Mouse (Mus musculus) intestine, postnatal 0 days (tissue): ENCODE measurements around the gene Svs4. TPM values are rescaled to one million over a fixed set of nuclear protein-coding genes. Genes with fewer than 3 reads are reported as not detected.

Source experiments
- ATAC-seq: fragments of 200-750 bp; cut with Nextera tagmentation; 2 replicates; pipeline ENCODE4 v1.8.0; 2017; ENCODE audit warnings: mild to moderate bottlenecking, moderate TSS enrichment, moderate library complexity
- H3K27ac ChIP-seq: fragments of 300-500 bp; sonication (generic); 2 replicates; pipeline ENCODE4 v1.5.1; 2014; ENCODE audit warnings: mild to moderate bottlenecking, low read depth, low read length, moderate library complexity
- H3K27me3 ChIP-seq: fragments of 300-500 bp; sonication (generic); replicated peaks from 2 replicates; pipeline ENCODE4 v1.6.1; 2014; ENCODE audit warnings: low read length, mixed read lengths; ENCODE audit not compliant: control insufficient read depth, insufficient read depth
- H3K36me3 ChIP-seq: fragments of 300-500 bp; sonication (generic); 2 replicates; pipeline ENCODE4 v1.6.1; 2014; ENCODE audit warnings: mild to moderate bottlenecking, moderate library complexity; ENCODE audit not compliant: control insufficient read depth, insufficient read depth
- H3K4me1 ChIP-seq: fragments of 300-500 bp; sonication (generic); replicated peaks from 2 replicates; pipeline ENCODE4 v1.6.1; 2014; ENCODE audit warnings: antibody characterized with exemption, low read length, mixed read lengths; ENCODE audit not compliant: control insufficient read depth, insufficient read depth
- H3K4me2 ChIP-seq: fragments of 300-500 bp; sonication (generic); replicated peaks from 2 replicates; pipeline ENCODE4 v1.6.1; 2014; ENCODE audit warnings: low read depth, mild to moderate bottlenecking, moderate library complexity
- H3K4me3 ChIP-seq: fragments of 300-500 bp; sonication (generic); 2 replicates; pipeline ENCODE4 v1.5.1; 2014; ENCODE audit warnings: low read depth, low read length
- H3K9ac ChIP-seq: fragments of 300-500 bp; sonication (generic); 2 replicates; pipeline ENCODE4 v1.6.1; 2014; ENCODE audit warnings: mild to moderate bottlenecking, low read depth, low read length
- H3K9me3 ChIP-seq: fragments of 300-500 bp; sonication (generic); 2 replicates; pipeline ENCODE4 v1.6.1; 2016; ENCODE audit warnings: mixed run types; ENCODE audit not compliant: control insufficient read depth
- CTCF ChIP-seq: sonication (generic); IDR thresholded peaks from 2 replicates; pipeline ENCODE4 v1.5.1; 2016; ENCODE audit warnings: low read depth, mild to moderate bottlenecking, control low read depth, antibody characterized with exemption, moderate library complexity
- WGBS: fragments of 180-500 bp; shearing (Covaris S2); extraction: QIAGEN DNeasy Blood & Tissue Kit; methylation state at CpG from one replicate; pipeline ENCODE4 v1.1.7; 2014; 5-methylcytosine and 5-hydroxymethylcytosine counted together
- polyA plus RNA-seq: library from polyadenylated mRNA; unstranded; fragments of >200 nt; fragmentation: Nextera tagmentation; extraction: Ambion mirVana; gene quantifications from 2 replicates; pipeline ENCODE4 v1.2.1, GENCODE M21; 2015

Gene Svs4
- polyA plus RNA-seq, 1 experiment from 2014 or later = not detected

DNA sequence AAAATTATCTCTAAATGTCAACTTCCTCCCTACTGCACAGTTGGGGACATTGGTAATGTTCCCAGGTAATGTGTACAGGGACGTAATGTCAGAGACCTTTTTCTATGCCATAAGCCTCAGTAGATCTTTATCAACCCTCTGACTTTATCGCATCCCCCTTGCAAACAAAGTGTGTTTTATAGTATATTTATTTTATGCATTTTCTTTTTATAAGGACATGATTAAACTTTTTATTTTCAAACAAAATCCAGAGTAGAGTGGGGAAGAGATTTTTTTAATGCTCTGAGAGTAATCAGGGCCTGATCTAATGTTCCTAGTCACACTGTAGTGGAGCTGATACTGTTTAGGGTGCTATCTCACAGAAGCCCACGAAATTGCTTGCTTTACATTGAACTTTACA is 39.9 kb downstream of the Svs4 start, which contains the start of gene Svs2:
Svs2 (minus strand) TSS at position 101 of the 400 bp plus-strand sequence.
- no peak for TF ChIP-seq CTCF
- no peaks in the 10 kb centered on the region for H3K9me3 ChIP-seq
- H3K27ac ChIP-seq = no peak within 1 kb of the TSS
- H3K9ac ChIP-seq = no peak within 1 kb of the TSS
- no peaks in the 10 kb centered on the region for H3K27me3 ChIP-seq
- H3K4me3 ChIP-seq = no peak within 1 kb of the TSS
- H3K4me1 ChIP-seq = no peaks in the 10 kb centered on the region
- H3K4me2 ChIP-seq = no peak within 1 kb of the TSS
- no peak for ATAC-seq
- H3K36me3 ChIP-seq = no peaks in the 10 kb centered on the region
- WGBS = 77% methylated on average over 3 of the region's 3 CpGs

DNA sequence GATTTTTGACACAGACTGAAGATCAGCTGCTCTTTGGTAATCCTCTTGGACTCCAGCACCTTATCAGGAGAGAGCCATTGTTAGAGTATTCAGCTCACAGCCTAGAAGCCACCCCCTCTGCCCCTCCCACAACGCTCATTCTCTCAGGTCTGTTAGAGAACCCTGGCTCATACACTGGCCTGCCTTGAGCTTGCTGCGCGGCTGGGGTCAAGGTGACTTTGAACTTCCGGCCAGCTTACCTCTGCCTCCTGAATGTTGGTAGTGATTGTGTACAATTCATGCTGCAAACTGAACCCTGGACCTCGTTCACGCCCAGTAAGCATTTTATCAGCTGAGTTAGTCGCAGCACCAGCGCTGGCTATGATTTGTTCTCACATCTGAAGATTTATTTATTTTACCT is 45.6 kb downstream of the Svs4 start:
- no peak overlapping the region for H3K4me3 ChIP-seq
- no peak for ATAC-seq

DNA sequence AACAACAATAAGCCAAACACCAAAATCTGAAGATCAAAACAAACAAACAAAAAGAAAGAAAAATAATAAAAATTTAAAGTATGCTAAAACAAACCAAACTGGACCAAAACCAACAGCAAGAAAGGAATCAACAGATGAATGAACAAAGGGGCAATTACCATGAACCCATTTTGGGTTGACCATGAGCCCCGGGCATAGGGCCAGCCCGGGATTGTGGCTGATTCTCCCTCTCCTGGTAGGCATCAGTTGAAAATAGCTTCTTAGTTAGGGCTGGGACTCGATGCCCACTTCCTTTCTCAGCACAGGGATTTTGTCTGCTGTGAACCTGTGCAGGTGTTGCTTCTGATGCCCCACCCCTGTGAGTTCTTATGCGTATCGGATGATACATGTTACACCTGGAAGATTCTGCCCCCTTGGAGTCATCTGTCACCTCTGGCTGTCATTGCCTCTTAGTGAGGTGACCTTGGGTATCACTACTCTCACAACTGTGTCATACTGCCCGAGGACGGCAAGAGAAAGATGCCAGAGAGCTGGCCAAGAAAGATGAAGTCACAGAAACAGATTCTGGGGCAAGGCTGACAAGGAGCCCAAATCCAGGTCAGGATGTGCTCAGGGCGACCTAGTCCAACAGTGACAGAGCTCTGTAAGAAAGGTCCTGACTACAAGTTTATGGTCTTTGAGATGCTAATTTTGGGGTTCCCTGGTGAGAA is 49.7 kb downstream of the Svs4 start:
- no peaks in the 10 kb centered on the region for H3K36me3 ChIP-seq
- ATAC-seq = no peak
- WGBS = 82% methylated on average over 8 of the region's 8 CpGs
- H3K9me3 ChIP-seq = no peaks in the 10 kb centered on the region
- H3K4me1 ChIP-seq = no peaks in the 10 kb centered on the region
- no peak for TF ChIP-seq CTCF
- H3K4me3 ChIP-seq = no peak overlapping the region
- H3K27me3 ChIP-seq = no peaks in the 10 kb centered on the region
- no peak overlapping the region for H3K27ac ChIP-seq
- H3K9ac ChIP-seq = no peak overlapping the region
- H3K4me2 ChIP-seq = no peak overlapping the region

More for the DNA sequence above, 45.6 kb downstream of the Svs4 start:
- Histone ChIP-seq H3K27ac (no peak overlapping the region), H3K36me3 (no peaks in the 10 kb centered on the region), H3K27me3 (no peaks in the 10 kb centered on the region), H3K9ac (no peak overlapping the region), H3K4me2 (no peak overlapping the region), H3K4me1 (no peaks in the 10 kb centered on the region), H3K9me3 (no peaks in the 10 kb centered on the region)
- no peak for TF ChIP-seq CTCF
- WGBS = 49% methylated on average over 8 of the region's 8 CpGs

Other genes starting within 250 kb of the Svs4 start
- 12.1 and 12.2 TPM in 2 replicates for gene Stk4, start 208.1 kb downstream of the Svs4 start, polyA plus RNA-seq
- gene Tomm34, start 207.3 kb downstream of the Svs4 start, polyA plus RNA-seq = 25.0 and 27.8 TPM in 2 replicates
- 0.07 and 0.21 TPM in 2 replicates for gene Kcns1, start 107.3 kb downstream of the Svs4 start, polyA plus RNA-seq
- gene Wfdc5, start 95.7 kb downstream of the Svs4 start, polyA plus RNA-seq = 0.44 TPM in 1 of 2 replicates, not detected in the other
- gene Wfdc12, start 87.9 kb downstream of the Svs4 start, polyA plus RNA-seq = not detected in 2 replicates
- gene Wfdc15a, start 78.3 kb downstream of the Svs4 start, polyA plus RNA-seq = not detected in 2 replicates
- 1.3 and 2.6 TPM in 2 replicates for gene Wfdc15b, start 56.8 kb downstream of the Svs4 start, polyA plus RNA-seq
- not detected in 2 replicates for gene Svs2, start 40.0 kb downstream of the Svs4 start, polyA plus RNA-seq
- not detected in 2 replicates for gene Svs3b, start 21.8 kb downstream of the Svs4 start, polyA plus RNA-seq
- gene Svs3a, start 10.8 kb upstream of the Svs4 start, polyA plus RNA-seq = not detected in 2 replicates
- not detected in 2 replicates for gene Svs6, start 38.3 kb upstream of the Svs4 start, polyA plus RNA-seq
- gene Svs5, start 54.3 kb upstream of the Svs4 start, polyA plus RNA-seq = not detected in 2 replicates
- gene Slpi, start 110.6 kb upstream of the Svs4 start, polyA plus RNA-seq = 82.5 and 95.0 TPM in 2 replicates
- gene Rbpjl, start 124.7 kb upstream of the Svs4 start, polyA plus RNA-seq = 0.12 and 0.16 TPM in 2 replicates
- gene Matn4, start 126.7 kb upstream of the Svs4 start, polyA plus RNA-seq = 1.9 and 2.4 TPM in 2 replicates
- 92.0 and 103 TPM in 2 replicates for gene Sdc4, start 165.4 kb upstream of the Svs4 start, polyA plus RNA-seq
- 58.7 and 62.3 TPM in 2 replicates for gene Sys1, start 178.5 kb upstream of the Svs4 start, polyA plus RNA-seq
- gene Gm20458, start 182.5 kb upstream of the Svs4 start, polyA plus RNA-seq = 21.4 and 29.1 TPM in 2 replicates
- gene Trp53tg5, start 195.3 kb upstream of the Svs4 start, polyA plus RNA-seq = not detected in 2 replicates
- gene Dbndd2, start 207.6 kb upstream of the Svs4 start, polyA plus RNA-seq = 15.9 and 18.8 TPM in 2 replicates
- gene Pigt, start 219.1 kb upstream of the Svs4 start, polyA plus RNA-seq = 75.8 and 83.0 TPM in 2 replicates